Mouse (Mus musculus) ES-E14 (cell line): ENCODE data around the gene Mid2.

Experiments used
- CHD2 ChIP-seq: IDR thresholded peaks from 2 replicates; pipeline ENCODE4 v1.6.1; 2014; ENCODE audit warnings: mild to moderate bottlenecking, low read depth, low read length, inconsistent platforms
- HCFC1 ChIP-seq: IDR thresholded peaks from 2 replicates; pipeline ENCODE4 v1.6.1; 2012; ENCODE audit warnings: low read length, inconsistent platforms, borderline replicate concordance; ENCODE audit not compliant: insufficient read depth
- MAFK ChIP-seq: IDR thresholded peaks from 2 replicates; pipeline ENCODE4 v1.6.1; 2014; ENCODE audit warnings: mild to moderate bottlenecking, low read depth, low read length, inconsistent platforms; ENCODE audit not compliant: insufficient read depth
- ZC3H11A ChIP-seq: IDR thresholded peaks from 2 replicates; pipeline ENCODE4 v1.6.1; 2012; ENCODE audit warnings: low read depth, mild to moderate bottlenecking, inconsistent platforms, low read length, borderline replicate concordance
- ZNF384 ChIP-seq: IDR thresholded peaks from 2 replicates; pipeline ENCODE4 v1.6.1; 2012; ENCODE audit warnings: low read depth, low read length, inconsistent platforms

DNA sequence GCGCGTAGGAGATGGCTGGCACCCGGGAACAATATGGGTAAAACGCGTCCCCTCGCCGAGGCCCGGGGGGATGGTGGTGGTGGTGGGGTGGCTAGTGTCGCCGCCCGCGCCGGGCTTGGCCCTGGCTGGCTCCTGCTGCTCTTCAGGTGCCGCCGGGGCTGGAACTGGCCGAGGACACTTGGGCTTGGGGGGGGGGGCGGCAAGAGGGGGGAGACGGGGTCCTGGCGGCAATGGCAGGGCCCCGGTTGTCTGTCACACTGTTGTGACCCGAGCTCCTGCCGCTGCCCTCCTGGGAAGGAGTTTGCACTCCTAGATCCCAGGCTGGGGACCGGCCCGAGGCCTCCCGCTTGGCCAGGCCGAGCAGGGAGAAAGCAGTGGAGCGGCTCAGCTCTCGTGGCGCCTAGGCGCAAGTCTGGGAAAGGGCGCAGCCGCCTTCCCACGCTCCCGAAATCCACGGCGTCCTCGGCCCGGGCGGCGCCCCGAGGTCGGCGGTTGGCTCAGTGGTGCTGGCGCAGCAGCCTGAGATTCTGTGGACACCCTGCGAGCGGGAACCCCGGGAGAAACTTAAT, 927 bp downstream of the Mid2 start:
- TF ChIP-seq CHD2 (no peak), ZC3H11A (no peak), HCFC1 (no peak), ZNF384 (no peak), MAFK (no peak)
